Mouse (Mus musculus) liver (tissue): Measurements from ENCODE around the gene Gmip.
A peak's percentile ranks its signal among the peaks of the same experiment; 100 is the strongest.

Experiments used
- DNase-seq: peaks from one replicate; pipeline ENCODE4 v3.0.0-alpha.2; 2020; ENCODE audit warnings: mixed read lengths

Gene Gmip

GRCm38 (mm10) chr8:69805086-69805485 lies 3.4 kb upstream of the Gmip start:
- DNase-seq = no peak

GRCm38 (mm10) chr8:69805491-69805890 lies 3.0 kb upstream of the Gmip start:
- DNase-seq = no peak

GRCm38 (mm10) chr8:69807236-69807635 lies 1.2 kb upstream of the Gmip start:
- DNase-seq = no peak

- DNase-seq = no peak
Observed at GRCm38 (mm10) chr8:69808864-69809403, 455 bp downstream of the Gmip start.

GRCm38 (mm10) chr8:69809820-69810219 lies 1.3 kb downstream of the Gmip start:
- DNase-seq = no peak

GRCm38 (mm10) chr8:69814881-69815280 lies 6.4 kb downstream of the Gmip start:
- DNase-seq = no peak

- DNase-seq = no peak
Observed at GRCm38 (mm10) chr8:69815396-69815795, 6.9 kb downstream of the Gmip start.

GRCm38 (mm10) chr8:69820466-69820865 lies 12.0 kb downstream of the Gmip start:
- no peak for DNase-seq

GRCm38 (mm10) chr8:69821971-69822385 lies 13.5 kb downstream of the Gmip start:
- peak; percentile 55 for DNase-seq

GRCm38 (mm10) chr8:69822386-69823191 lies 14.1 kb downstream of the Gmip start, which contains the start of gene Lpar2:
Gene Lpar2, plus strand, starts transcription at chr8:69822429.
- peak; percentile 82 for DNase-seq

- DNase-seq = no peak
Observed at GRCm38 (mm10) chr8:69826371-69826770, 17.9 kb downstream of the Gmip start.

GRCm38 (mm10) chr8:69832298-69832853 lies 23.9 kb downstream of the Gmip start, which contains the start of gene Pbx4:
Gene Pbx4, plus strand, starts transcription at chr8:69832491.
- DNase-seq = peak; percentile 88

GRCm38 (mm10) chr8:69837057-69837682 lies 28.7 kb downstream of the Gmip start:
- no peak for DNase-seq

- DNase-seq = no peak
Observed at GRCm38 (mm10) chr8:69847167-69848065, 38.9 kb downstream of the Gmip start.

- DNase-seq = peak; percentile 45
Observed at GRCm38 (mm10) chr8:69848951-69849350, 40.5 kb downstream of the Gmip start.

GRCm38 (mm10) chr8:69849899-69850298 lies 41.4 kb downstream of the Gmip start:
- DNase-seq = peak; percentile 64

- DNase-seq = peak; percentile 72
Observed at GRCm38 (mm10) chr8:69850926-69851506, 42.5 kb downstream of the Gmip start.

- no peak for DNase-seq
Observed at GRCm38 (mm10) chr8:69853869-69854268, 45.4 kb downstream of the Gmip start.

- DNase-seq = no peak
Observed at GRCm38 (mm10) chr8:69860807-69861206, 52.3 kb downstream of the Gmip start.

GRCm38 (mm10) chr8:69861251-69861650 lies 52.8 kb downstream of the Gmip start:
- DNase-seq = no peak

- no peak for DNase-seq
Observed at GRCm38 (mm10) chr8:69863387-69864020, 55.0 kb downstream of the Gmip start.

- DNase-seq = no peak
Observed at GRCm38 (mm10) chr8:69864180-69864579, 55.7 kb downstream of the Gmip start.
